ENCODE assay signal across 9 mouse cellular contexts in genomic region chr8:119831336-119831995, GRCm38 (mm10). TPM values are rescaled to one million over a fixed set of nuclear protein-coding genes. Genes with fewer than 3 reads are reported as not detected.
A peak's percentile ranks its signal among the peaks of the same experiment; 100 is the strongest.
DNase-seq lines count a peak whose midpoint lies in the region; ATAC-seq lines count a peak whose summit lies in the region.
"Had no signal": no experiment of that assay in that cellular context is flagged by ENCODE, and none has a peak within 500 bp of the region (broad histone marks: within the 10 kb centered on the region; RNA-seq: fewer than 3 reads in every experiment).

No protein-coding gene starts in this region.

- peaks cover 37% of the 10 kb centered on the region for H3K4me1 ChIP-seq in heart, embryonic 16.5 days (ENCODE audit: control insufficient read depth, insufficient read depth, low read length)
- H3K4me1 ChIP-seq in stomach, embryonic 16.5 days (ENCODE audit: control insufficient read depth, insufficient read depth, low read length), result peaks cover 71% of the 10 kb centered on the region

- WGBS in heart, embryonic 16.5 days, result 27% methylated on average over 20 of the region's 20 CpGs
- WGBS in stomach, embryonic 16.5 days, result 19% methylated on average over 20 of the region's 20 CpGs

- peak overlapping the region; percentile 24; the same call in 1 of the 2 replicates for H3K4me3 ChIP-seq in heart, embryonic 16.5 days (ENCODE audit: low read length)
- peak overlapping the region; percentile 5; the same call in 1 of the 2 replicates for H3K4me3 ChIP-seq in stomach, embryonic 16.5 days (replicated peaks; ENCODE audit: low read length)
- H3K4me3 ChIP-seq: left cerebral cortex, adult 2 months had no signal

- intact Hi-C loops in left cerebral cortex, postnatal 4 days (cut with DNase I), result no loop called here
- intact Hi-C loops in left cerebral cortex, postnatal 14 days (cut with DNase I), result no loop called here

- H3K9ac ChIP-seq in heart, embryonic 16.5 days (ENCODE audit: low read length), result peak overlapping the region; percentile 39
- H3K9ac ChIP-seq in stomach, embryonic 16.5 days (ENCODE audit: low read length), result peak overlapping the region; percentile 59

- no peaks in the 10 kb centered on the region for H3K36me3 ChIP-seq in heart, embryonic 16.5 days (ENCODE audit: control insufficient read depth, insufficient read depth)
- H3K36me3 ChIP-seq in stomach, embryonic 16.5 days (ENCODE audit: control insufficient read depth, insufficient read depth, low read length), result no peaks in the 10 kb centered on the region

- peak overlapping the region; percentile 58 for H3K4me2 ChIP-seq in heart, embryonic 16.5 days (ENCODE audit: low read depth, low read length)
- H3K4me2 ChIP-seq in stomach, embryonic 16.5 days (ENCODE audit: low read depth, low read length), result peak overlapping the region; percentile 39

- peak; percentile 76 for ATAC-seq in heart, embryonic 16.5 days (replicated peaks; ENCODE audit: extremely low read depth, insufficient read depth, low FRiP score)
- ATAC-seq in stomach, embryonic 16.5 days (ENCODE audit: insufficient read depth, low FRiP score), result peak; percentile 75

- no peaks in the 10 kb centered on the region for H3K27me3 ChIP-seq in heart, embryonic 16.5 days (ENCODE audit: control insufficient read depth, insufficient read depth, low read length)
- no peaks in the 10 kb centered on the region for H3K27me3 ChIP-seq in stomach, embryonic 16.5 days (ENCODE audit: control insufficient read depth, insufficient read depth, low read length)

- DNase-seq in left cerebral cortex, postnatal 4 days, result peak; percentile 83
- DNase-seq in left cerebral cortex, postnatal 14 days (ENCODE audit: low spot score in 2 of 2), result no peak
- DNase-seq in cerebellum, postnatal 14 days, result peak; percentile 74 to 80
- DNase-seq in kidney, postnatal 14 days, result peak; percentile 90
- DNase-seq in lung, postnatal 4 days, result peak; percentile 84 to 90
- no peak for DNase-seq in right cerebral cortex, postnatal 36 days (ENCODE audit: low spot score in 2 of 2)

- no peaks in the 10 kb centered on the region for H3K9me3 ChIP-seq in heart, embryonic 16.5 days (replicated peaks; ENCODE audit: control insufficient read depth, low read length)
- 0 out of 2 replicates have a peak, but pooled peaks cover 3% of the 10 kb centered on the region for H3K9me3 ChIP-seq in stomach, embryonic 16.5 days (replicated peaks; ENCODE audit: control insufficient read depth, low read length)

- H3K27ac ChIP-seq in heart, embryonic 16.5 days (ENCODE audit: low read length), result peak overlapping the region; percentile 48
- H3K27ac ChIP-seq in stomach, embryonic 16.5 days (ENCODE audit: low read length), result peak overlapping the region; percentile 91
- H3K27ac ChIP-seq: left cerebral cortex, adult 2 months had no signal

RNA-seq across cellular contexts. Expression of gene Cotl1, which starts 8.9 kb away (rescaled TPM):
- 100 to 1,000 TPM; 208 to 215 TPM for total RNA-seq in left cerebral cortex, postnatal 4 days (2021)
- total RNA-seq in left cerebral cortex, postnatal 14 days (2021), result 10 to 100 TPM; 65.0 to 67.4 TPM
- polyA plus RNA-seq in heart, embryonic 16.5 days (2015; fragmentation: Nextera tagmentation; extraction: Ambion mirVana), result 34.3 and 56.1 TPM in 2 replicates
- polyA plus RNA-seq in stomach, embryonic 16.5 days (2015; fragmentation: Nextera tagmentation; extraction: Ambion mirVana), result 144 and 177 TPM in 2 replicates

RNA-seq across cellular contexts. Expression of gene Klhl36, which starts 30.6 kb away (rescaled TPM):
- total RNA-seq in left cerebral cortex, postnatal 4 days (2021), result 10 to 100 TPM in 1 of 2 experiments, 1 to 10 TPM in 1; 8.9 to 11.8 TPM
- total RNA-seq in left cerebral cortex, postnatal 14 days (2021), result 1 to 10 TPM; 6.0 to 7.3 TPM
- 10.8 and 11.4 TPM in 2 replicates for polyA plus RNA-seq in heart, embryonic 16.5 days (2015; fragmentation: Nextera tagmentation; extraction: Ambion mirVana)
- 10.7 and 12.7 TPM in 2 replicates for polyA plus RNA-seq in stomach, embryonic 16.5 days (2015; fragmentation: Nextera tagmentation; extraction: Ambion mirVana)

RNA-seq across cellular contexts. Expression of gene Tldc1, which starts 53.2 kb away (rescaled TPM):
- total RNA-seq in left cerebral cortex, postnatal 4 days (2021), result 10 to 100 TPM; 15.0 to 16.7 TPM
- 10 to 100 TPM; 17.3 to 19.0 TPM for total RNA-seq in left cerebral cortex, postnatal 14 days (2021)
- 12.5 and 15.0 TPM in 2 replicates for polyA plus RNA-seq in heart, embryonic 16.5 days (2015; fragmentation: Nextera tagmentation; extraction: Ambion mirVana)
- 14.5 and 16.5 TPM in 2 replicates for polyA plus RNA-seq in stomach, embryonic 16.5 days (2015; fragmentation: Nextera tagmentation; extraction: Ambion mirVana)

Comparison
In these comparisons a context has a peak if more than half of its experiments do, and no peak if none do; other contexts are left out.
1. DNase-seq: peak in left cerebral cortex, postnatal 4 days (single experiment), cerebellum, postnatal 14 days (2 of 2), kidney, postnatal 14 days (single experiment) and lung, postnatal 4 days (2 of 2); none in left cerebral cortex, postnatal 14 days (0 of 2) and right cerebral cortex, postnatal 36 days (0 of 2).